ENCODE assay signal across 11 mouse cellular contexts in genomic region chr9:70977392-70977791, GRCm38 (mm10). TPM values are rescaled to one million over a fixed set of nuclear protein-coding genes. Genes with fewer than 3 reads are reported as not detected.
DNase-seq lines count a peak whose midpoint lies in the region; ATAC-seq and TF ChIP-seq lines count a peak whose summit lies in the region.
"Had no signal": no experiment of that assay in that cellular context is flagged by ENCODE, and none has a peak within 500 bp of the region (broad histone marks: within the 10 kb centered on the region; RNA-seq: fewer than 3 reads in every experiment).

No protein-coding gene starts in this region.

- no peak overlapping the region for H3K9ac ChIP-seq in lung, embryonic 14.5 days
- H3K9ac ChIP-seq in heart, embryonic 16.5 days (ENCODE audit: low read length), result no peak overlapping the region
- no peak overlapping the region for H3K9ac ChIP-seq in forebrain, embryonic 11.5 days (ENCODE audit: low read length)
- H3K9ac ChIP-seq: forebrain, embryonic 13.5 days had no signal

- 46% methylated on average over 1 of the region's 1 CpGs for WGBS in lung, embryonic 14.5 days
- WGBS in lung, adult 2 months, result 55% methylated on average over 1 of the region's 1 CpGs
- WGBS in heart, embryonic 16.5 days, result 42% methylated on average over 1 of the region's 1 CpGs
- WGBS in forebrain, embryonic 11.5 days, result 64% methylated on average over 1 of the region's 1 CpGs

- no peaks in the 10 kb centered on the region for H3K79me2 ChIP-seq in myocyte (ENCODE audit: control insufficient read depth, insufficient read depth)

- H3K36me3 ChIP-seq in lung, embryonic 14.5 days (ENCODE audit: insufficient read depth), result no peaks in the 10 kb centered on the region
- H3K36me3 ChIP-seq in heart, embryonic 16.5 days (ENCODE audit: control insufficient read depth, insufficient read depth), result no peaks in the 10 kb centered on the region
- H3K36me3 ChIP-seq in myocyte (ENCODE audit: control insufficient read depth, insufficient read depth), result no peaks in the 10 kb centered on the region
- H3K36me3 ChIP-seq in forebrain, embryonic 11.5 days (ENCODE audit: control insufficient read depth, insufficient read depth, low read length), result no peaks in the 10 kb centered on the region

- H3ac ChIP-seq in myocyte (ENCODE audit: control insufficient read depth, insufficient read length), result no peak overlapping the region

- peaks cover 5% of the 10 kb centered on the region; the same call in 1 of the 2 replicates for H3K9me3 ChIP-seq in lung, embryonic 14.5 days (ENCODE audit: low read depth, low read length)
- peaks cover 6% of the 10 kb centered on the region for H3K9me3 ChIP-seq in heart, embryonic 16.5 days (replicated peaks; ENCODE audit: control insufficient read depth, low read length)
- no peaks in the 10 kb centered on the region; the same call in 1 of the 2 replicates for H3K9me3 ChIP-seq in forebrain, embryonic 11.5 days (ENCODE audit: control insufficient read depth, low read length)
- H3K9me3 ChIP-seq: forebrain, embryonic 13.5 days had no signal

- no peaks in the 10 kb centered on the region for H3K4me1 ChIP-seq in lung, embryonic 14.5 days (ENCODE audit: insufficient read depth)
- no peaks in the 10 kb centered on the region for H3K4me1 ChIP-seq in lung, adult 2 months (ENCODE audit: control insufficient read depth, insufficient read depth, low read length)
- H3K4me1 ChIP-seq in heart, embryonic 16.5 days (ENCODE audit: control insufficient read depth, insufficient read depth, low read length), result no peaks in the 10 kb centered on the region
- no peaks in the 10 kb centered on the region for H3K4me1 ChIP-seq in forebrain, embryonic 11.5 days (replicated peaks; ENCODE audit: control insufficient read depth, insufficient read depth, low read length)
- H3K4me1 ChIP-seq: forebrain, embryonic 13.5 days had no signal

- no peak for ATAC-seq in lung, embryonic 14.5 days (ENCODE audit: insufficient read depth)
- peak; percentile 76 for ATAC-seq in heart, embryonic 16.5 days (replicated peaks; ENCODE audit: extremely low read depth, insufficient read depth, low FRiP score)
- ATAC-seq in forebrain, embryonic 11.5 days (replicated peaks; ENCODE audit: low FRiP score), result no peak
- no peak for ATAC-seq in erythroid progenitor cell, adult 5-6 weeks (replicated peaks; ENCODE audit: low FRiP score, poor library complexity, severe bottlenecking)
- ATAC-seq: forebrain, embryonic 13.5 days; intestine, embryonic 16.5 days had no signal

- no peak overlapping the region for H3K4me3 ChIP-seq in lung, embryonic 14.5 days (ENCODE audit: low read depth, low read length)
- H3K4me3 ChIP-seq in lung, adult 2 months (replicated peaks; ENCODE audit: extremely low read depth, low read depth, low read length), result no peak overlapping the region
- H3K4me3 ChIP-seq in heart, embryonic 16.5 days (ENCODE audit: low read length), result no peak overlapping the region
- H3K4me3 ChIP-seq in myocyte, result no peak overlapping the region
- no peak overlapping the region for H3K4me3 ChIP-seq in forebrain, embryonic 11.5 days (ENCODE audit: low read depth, low read length)
- H3K4me3 ChIP-seq: forebrain, embryonic 13.5 days had no signal

- no peaks in the 10 kb centered on the region for H3K27me3 ChIP-seq in lung, embryonic 14.5 days (ENCODE audit: insufficient read depth, low read length)
- H3K27me3 ChIP-seq in heart, embryonic 16.5 days (ENCODE audit: control insufficient read depth, insufficient read depth, low read length), result no peaks in the 10 kb centered on the region
- no peaks in the 10 kb centered on the region for H3K27me3 ChIP-seq in myocyte (ENCODE audit: control insufficient read depth, insufficient read depth, insufficient read length)
- H3K27me3 ChIP-seq in forebrain, embryonic 11.5 days (ENCODE audit: control insufficient read depth, insufficient read depth, low read length), result no peaks in the 10 kb centered on the region
- H3K27me3 ChIP-seq: forebrain, embryonic 13.5 days had no signal

- TF ChIP-seq CTCF in lung, embryonic 14.5 days (IDR thresholded peaks at IDR 0.05; ENCODE audit: low read depth), result no peak
- TF ChIP-seq CTCF in lung, adult 2 months (IDR thresholded peaks at IDR 0.05; ENCODE audit: insufficient read depth, low read length), result no peak

- H3K27ac ChIP-seq in lung, embryonic 14.5 days (ENCODE audit: low read depth), result no peak overlapping the region
- peak overlapping the region; percentile 68 for H3K27ac ChIP-seq in heart, embryonic 16.5 days (ENCODE audit: low read length)
- H3K27ac ChIP-seq in forebrain, embryonic 11.5 days (ENCODE audit: low read depth, low read length), result no peak overlapping the region
- H3K27ac ChIP-seq: forebrain, embryonic 13.5 days had no signal

- intact Hi-C loops in left cerebral cortex, postnatal 36 days (cut with DNase I), result no loop called here

- peak; percentile 50 for DNase-seq in lung, embryonic 14.5 days
- DNase-seq in lung, adult 2 months, result no peak
- DNase-seq in kidney, postnatal 10 days, result peak; percentile 48
- DNase-seq in forebrain, embryonic 11.5 days (ENCODE audit: low spot score), result no peak
- DNase-seq in left cerebral cortex, postnatal 36 days (ENCODE audit: low spot score in 2 of 2), result no peak

- no peak for TF ChIP-seq POLR2A in lung, adult 2 months (IDR thresholded peaks at IDR 0.05; ENCODE audit: borderline replicate concordance, extremely low read depth, low read depth, low read length)
- TF ChIP-seq POLR2A in myocyte (IDR thresholded peaks at IDR 0.05; ENCODE audit: insufficient read length, low read depth), result no peak

- H3K4me2 ChIP-seq in lung, embryonic 14.5 days, result no peak overlapping the region
- no peak overlapping the region for H3K4me2 ChIP-seq in heart, embryonic 16.5 days (ENCODE audit: low read depth, low read length)
- no peak overlapping the region for H3K4me2 ChIP-seq in myocyte (ENCODE audit: low read depth)
- no peak overlapping the region for H3K4me2 ChIP-seq in forebrain, embryonic 11.5 days (ENCODE audit: low read depth, low read length, severe bottlenecking)
- H3K4me2 ChIP-seq: forebrain, embryonic 13.5 days had no signal

TF ChIP-seq in myocyte, 11 proteins besides CTCF, POLR2A, EP300 and RAD21:
- TF ChIP-seq MYOD1 (IDR thresholded peaks at IDR 0.05; ENCODE audit: control insufficient read depth in 1 of 3, insufficient read length in 2 of 3, low read depth in 2 of 3), result peak in 1 of 3 experiments; percentile 46
- TF ChIP-seq MYOG (IDR thresholded peaks at IDR 0.05; ENCODE audit: control insufficient read depth in 1 of 3, insufficient read depth in 1 of 3, insufficient read length in 2 of 3, low read depth in 2 of 3), result peak in 2 of 3 experiments; percentile 24 to 35
- TF ChIP-seq TCF3 (IDR thresholded peaks at IDR 0.05; ENCODE audit: insufficient read length, low read depth), result no peak
- no peak for TF ChIP-seq E2F4 (IDR thresholded peaks at IDR 0.05; ENCODE audit: insufficient read depth)
- no peak for TF ChIP-seq CEBPB (IDR thresholded peaks at IDR 0.05; ENCODE audit: insufficient read depth, poor library complexity, severe bottlenecking)
- no peak for TF ChIP-seq SRF (IDR thresholded peaks at IDR 0.05; ENCODE audit: control insufficient read depth, insufficient read length, low read depth)
- no peak for TF ChIP-seq USF1 (IDR thresholded peaks at IDR 0.05; ENCODE audit: low read depth)
- no peak for TF ChIP-seq MAX (IDR thresholded peaks at IDR 0.05; ENCODE audit: low read depth)
- no peak for TF ChIP-seq TCF12 (IDR thresholded peaks at IDR 0.05; ENCODE audit: insufficient read depth, poor library complexity, severe bottlenecking)
- TF ChIP-seq POLR2AphosphoS2 (IDR thresholded peaks at IDR 0.05; ENCODE audit: insufficient read length, low read depth), result no peak
TF ChIP-seq in myocyte: peak in this region for 2.

RNA-seq across cellular contexts. Expression of gene Lipc, which starts 25.4 kb away (rescaled TPM):
- polyA plus RNA-seq in lung, embryonic 14.5 days (2014; fragmentation: Nextera tagmentation; extraction: Ambion mirVana), result 0.11 and 0.22 TPM in 2 replicates
- 0.25 and 0.38 TPM in 2 replicates for polyA plus RNA-seq in lung, adult 2 months (2012; rRNA removed)
- 0.27 and 0.56 TPM in 2 replicates for polyA plus RNA-seq in heart, embryonic 16.5 days (2015; fragmentation: Nextera tagmentation; extraction: Ambion mirVana)
- polyA plus RNA-seq in myocyte (2012; fragmentation: generic; extraction: Trizol), result 0.08 TPM
- not detected in 2 replicates for polyA plus RNA-seq in forebrain, embryonic 11.5 days (2014; fragmentation: Nextera tagmentation; extraction: Ambion mirVana)
- not detected in 2 replicates for total RNA-seq in erythroid progenitor cell, adult 5-6 weeks (2015; ENCODE audit: low replicate concordance)
- total RNA-seq in erythroid progenitor cell, adult 5-6 weeks (2017; ENCODE audit: low replicate concordance), result 0.64 and 1.2 TPM in 2 replicates
- total RNA-seq in left cerebral cortex, postnatal 36 days (2021), result under 1 TPM; 0.25 to 0.29 TPM
- polyA plus RNA-seq: forebrain, embryonic 13.5 days; testis, adult 2 months had no signal

Comparison
In these comparisons a context has a peak if more than half of its experiments do, and no peak if none do; other contexts are left out.
1. DNase-seq: peak in lung, embryonic 14.5 days (single experiment) and kidney, postnatal 10 days (single experiment); none in lung, adult 2 months (single experiment), forebrain, embryonic 11.5 days (single experiment) and left cerebral cortex, postnatal 36 days (0 of 2).